Comparison of ENCODE assay signal across 8 mouse cellular contexts in genomic region chr11:109311885-109312605, GRCm38 (mm10). TPM values are rescaled to one million over a fixed set of nuclear protein-coding genes. Genes with fewer than 3 reads are reported as not detected.
DNase-seq lines count a peak whose midpoint lies in the region; ATAC-seq and TF ChIP-seq lines count a peak whose summit lies in the region.

No protein-coding gene starts in this region.

- no peaks in the 10 kb centered on the region; the same call in 1 of the 2 replicates for H3K9me3 ChIP-seq in erythroblast, embryonic 14.5 days (ENCODE audit: control insufficient read depth, low read length)
- no peaks in the 10 kb centered on the region for H3K9me3 ChIP-seq in heart, embryonic 13.5 days
- H3K9me3 ChIP-seq in kidney, postnatal 0 days (replicated peaks; ENCODE audit: low read length) = no peaks in the 10 kb centered on the region

- no peaks in the 10 kb centered on the region for H3K79me2 ChIP-seq in liver, adult 2 months (ENCODE audit: control insufficient read depth, insufficient read depth, low read length)

- H3K27ac ChIP-seq in heart, embryonic 13.5 days (replicated peaks) = 0 out of 2 replicates have a peak overlapping the region, but pooled peaks have one; percentile 3
- peak overlapping the region; percentile 73 for H3K27ac ChIP-seq in kidney, postnatal 0 days
- H3K27ac ChIP-seq in liver, adult 2 months (replicated peaks; ENCODE audit: insufficient read depth, low read depth, low read length) = no peak overlapping the region

- H3K4me1 ChIP-seq in erythroblast, embryonic 14.5 days (ENCODE audit: control insufficient read depth) = peaks cover 2% of the 10 kb centered on the region; the same call in 1 of the 2 replicates
- peaks cover 5% of the 10 kb centered on the region for H3K4me1 ChIP-seq in heart, embryonic 13.5 days
- H3K4me1 ChIP-seq in kidney, postnatal 0 days (replicated peaks; ENCODE audit: insufficient read depth, low read length) = no peaks in the 10 kb centered on the region
- H3K4me1 ChIP-seq in liver, adult 2 months (ENCODE audit: control insufficient read depth, insufficient read depth, low read length) = no peaks in the 10 kb centered on the region

- no peak for TF ChIP-seq POLR2A in liver, adult 2 months (IDR thresholded peaks at IDR 0.05; ENCODE audit: extremely low read depth, insufficient read depth, low read length)

- no peak for ATAC-seq in erythroblast, adult 5-6 weeks (replicated peaks; ENCODE audit: low FRiP score, poor library complexity, severe bottlenecking)
- ATAC-seq in erythroid progenitor cell, adult 5-6 weeks (replicated peaks; ENCODE audit: low FRiP score, poor library complexity, severe bottlenecking) = peak; percentile 67
- ATAC-seq in heart, embryonic 13.5 days (ENCODE audit: extremely low read depth, insufficient number of reproducible peaks, low FRiP score, low TSS enrichment) = no peak
- peak; percentile 65 for ATAC-seq in kidney, postnatal 0 days (replicated peaks; ENCODE audit: low FRiP score, low read depth)
- ATAC-seq in monocyte, adult 5-6 weeks (replicated peaks; ENCODE audit: insufficient number of reproducible peaks, low FRiP score, low TSS enrichment, poor library complexity, severe bottlenecking) = peak; percentile 83

- H3K9ac ChIP-seq in heart, embryonic 13.5 days = peak overlapping the region; percentile 86
- H3K9ac ChIP-seq in kidney, postnatal 0 days (ENCODE audit: low read depth, low read length) = peak overlapping the region; percentile 80
- H3K9ac ChIP-seq in liver, adult 2 months (ENCODE audit: low read depth, low read length) = peak overlapping the region; percentile 41

- peak; percentile 20; the same call in 1 of the 2 replicates for TF ChIP-seq CTCF in kidney, postnatal 0 days (IDR thresholded peaks at IDR 0.05; ENCODE audit: low read depth)
- TF ChIP-seq CTCF in liver, adult 2 months (IDR thresholded peaks at IDR 0.05; ENCODE audit: low read depth, low read length) = no peak

- WGBS in heart, embryonic 13.5 days = 10% methylated on average over 20 of the region's 20 CpGs
- WGBS in kidney, postnatal 0 days = 13% methylated on average over 20 of the region's 20 CpGs
- 17% methylated on average over 20 of the region's 20 CpGs for WGBS in liver, adult 2 months

- H3K4me2 ChIP-seq in heart, embryonic 13.5 days = peak overlapping the region; percentile 74
- H3K4me2 ChIP-seq in kidney, postnatal 0 days (ENCODE audit: low read length) = peak overlapping the region; percentile 84

- no peaks in the 10 kb centered on the region for H3K36me3 ChIP-seq in erythroblast, embryonic 14.5 days (ENCODE audit: control insufficient read depth)
- H3K36me3 ChIP-seq in heart, embryonic 13.5 days = no peaks in the 10 kb centered on the region
- H3K36me3 ChIP-seq in kidney, postnatal 0 days (ENCODE audit: insufficient read depth, low read length) = no peaks in the 10 kb centered on the region
- H3K36me3 ChIP-seq in liver, adult 2 months (ENCODE audit: control insufficient read depth, insufficient read depth, low read length) = no peaks in the 10 kb centered on the region
- H3K36me3 ChIP-seq in splenic B cell, adult 2 months (ENCODE audit: control insufficient read depth, insufficient read depth, low read length, poor library complexity, severe bottlenecking) = no peaks in the 10 kb centered on the region

- 0 out of 2 replicates have a peak, but pooled peaks cover 2% of the 10 kb centered on the region for H3K27me3 ChIP-seq in erythroblast, embryonic 14.5 days (ENCODE audit: control insufficient read depth)
- H3K27me3 ChIP-seq in heart, embryonic 13.5 days (replicated peaks) = peaks cover 46% of the 10 kb centered on the region
- H3K27me3 ChIP-seq in kidney, postnatal 0 days (ENCODE audit: insufficient read depth, low read length) = no peaks in the 10 kb centered on the region
- H3K27me3 ChIP-seq in liver, adult 2 months (ENCODE audit: control insufficient read depth, insufficient read depth, low read length) = no peaks in the 10 kb centered on the region
- H3K27me3 ChIP-seq in splenic B cell, adult 2 months (ENCODE audit: control insufficient read depth, insufficient read depth, low read length, poor library complexity, severe bottlenecking) = no peaks in the 10 kb centered on the region

- DNase-seq in kidney, postnatal 0 days (ENCODE audit: low spot score) = peak; percentile 91
- peak; percentile 60 for DNase-seq in liver, adult 2 months (ENCODE audit: extremely low read depth, low read depth, low spot score)
- DNase-seq in splenic B cell, adult 2 months (ENCODE audit: low read depth, low spot score) = peak; percentile 68

- H3K4me3 ChIP-seq in erythroblast, embryonic 14.5 days (replicated peaks) = peak overlapping the region; percentile 60
- H3K4me3 ChIP-seq in heart, embryonic 13.5 days = peak overlapping the region; percentile 64
- peak overlapping the region; percentile 64 for H3K4me3 ChIP-seq in kidney, postnatal 0 days (replicated peaks; ENCODE audit: low read depth, low read length)
- H3K4me3 ChIP-seq in liver, adult 2 months (ENCODE audit: insufficient read depth, low read depth, low read length) = peak overlapping the region; percentile 60

RNA-seq across cellular contexts. Expression of gene Rgs9, which starts 14.1 kb away (rescaled TPM):
- not detected in 2 replicates for polyA plus RNA-seq in erythroblast, embryonic 14.5 days (2012)
- 2.1 TPM in 1 of 2 replicates, not detected in the other for total RNA-seq in erythroblast, adult 5-6 weeks (2015; ENCODE audit: low replicate concordance)
- not detected in 2 replicates for total RNA-seq in erythroblast, adult 5-6 weeks (2017; ENCODE audit: low replicate concordance)
- total RNA-seq in erythroid progenitor cell, adult 5-6 weeks (2015; ENCODE audit: low replicate concordance) = not detected in 2 replicates
- total RNA-seq in erythroid progenitor cell, adult 5-6 weeks (2017; ENCODE audit: low replicate concordance) = not detected in 2 replicates
- polyA plus RNA-seq in heart, embryonic 13.5 days (2015; fragmentation: Nextera tagmentation; extraction: Ambion mirVana) = 0.60 and 0.64 TPM in 2 replicates
- polyA plus RNA-seq in kidney, postnatal 0 days (2015; fragmentation: Nextera tagmentation; extraction: Ambion mirVana) = 0.99 and 1.1 TPM in 2 replicates
- total RNA-seq in liver, adult 2 months (2014; rRNA removed) = 0.37 and 0.54 TPM in 2 replicates
- 0.09 and 0.22 TPM in 2 replicates for polyA plus RNA-seq in liver, adult 2 months (2012; rRNA removed)
- total RNA-seq in monocyte, adult 5-6 weeks (2017) = 0.19 to 0.78 TPM in 2 of 3 replicates, not detected in the other

RNA-seq across cellular contexts. Expression of gene Gna13, which starts 50.6 kb away (rescaled TPM):
- polyA plus RNA-seq in erythroblast, embryonic 14.5 days (2012) = 4.0 TPM in 2 replicates
- total RNA-seq in erythroblast, adult 5-6 weeks (2015; ENCODE audit: low replicate concordance) = 23.4 and 30.0 TPM in 2 replicates
- 23.4 TPM in 2 replicates for total RNA-seq in erythroblast, adult 5-6 weeks (2017; ENCODE audit: low replicate concordance)
- total RNA-seq in erythroid progenitor cell, adult 5-6 weeks (2015; ENCODE audit: low replicate concordance) = 41.1 and 46.5 TPM in 2 replicates
- 37.9 and 40.1 TPM in 2 replicates for total RNA-seq in erythroid progenitor cell, adult 5-6 weeks (2017; ENCODE audit: low replicate concordance)
- 17.8 and 18.6 TPM in 2 replicates for polyA plus RNA-seq in heart, embryonic 13.5 days (2015; fragmentation: Nextera tagmentation; extraction: Ambion mirVana)
- polyA plus RNA-seq in kidney, postnatal 0 days (2015; fragmentation: Nextera tagmentation; extraction: Ambion mirVana) = 33.9 and 36.2 TPM in 2 replicates
- 18.0 and 23.2 TPM in 2 replicates for total RNA-seq in liver, adult 2 months (2014; rRNA removed)
- polyA plus RNA-seq in liver, adult 2 months (2012; rRNA removed) = 10.0 and 13.7 TPM in 2 replicates
- 71.1 to 88.8 TPM (median 81.3 TPM) in 3 replicates for total RNA-seq in monocyte, adult 5-6 weeks (2017)

Comparison
In these comparisons a context has a peak if more than half of its experiments do, and no peak if none do; other contexts are left out.
1. ATAC-seq: peak in erythroid progenitor cell, adult 5-6 weeks (single experiment), kidney, postnatal 0 days (single experiment) and monocyte, adult 5-6 weeks (single experiment); none in erythroblast, adult 5-6 weeks (single experiment) and heart, embryonic 13.5 days (single experiment).
2. Peak in every context shown above with its lines, with median percentiles within 50 percentile points of each other: H3K4me3 ChIP-seq, H3K9ac ChIP-seq and DNase-seq.